Mouse (Mus musculus): Measurements from ENCODE around the gene Nudt3. TPM values are rescaled to one million over a fixed set of nuclear protein-coding genes. Genes with fewer than 3 reads are reported as not detected.

Nudt3 gene
- total and polyA plus RNA-seq, 3 experiments = 54.4 to 69.2 (median 58.3) TPM

- dilution Hi-C loops (cut with MboI; ENCODE audit: extremely low pct_ligation_motif_present, extremely low pct_unique_long_range_greater_than_20kb, low sequenced_read_pairs) = no loop called here
- Histone ChIP-seq H3K79me2 (replicated peaks; ENCODE audit: control insufficient read depth, extremely low read depth, insufficient read depth, poor library complexity, severe bottlenecking) (no peaks in the 10 kb centered on the region), H3K36me3 (replicated peaks in 1 of 2; ENCODE audit: control insufficient read depth in 1 of 2, insufficient read depth in 1 of 2, low read length in 1 of 2) (no peaks in the 10 kb centered on the region), H3K27ac (ENCODE audit: insufficient read depth, low read depth) (no peak overlapping the region), H3K4me2 (ENCODE audit: insufficient read depth, low read depth, poor library complexity, severe bottlenecking) (no peak overlapping the region), H3K9me3 (replicated peaks; ENCODE audit: low read length) (peaks cover 9% of the 10 kb centered on the region), H3K4me3 (replicated peaks in 1 of 3; ENCODE audit: low read depth in 2 of 3, low read length in 2 of 3, poor library complexity in 1 of 3) (no peak overlapping the region), H3K9ac (ENCODE audit: insufficient read depth, low read depth) (no peak overlapping the region), H3K4me1 (ENCODE audit: control insufficient read depth in 1 of 2, insufficient read depth in 2 of 2) (peaks cover 0 to 5% of the 10 kb centered on the region in 2 experiments; a peak in 2 of 4 replicates), H3K27me3 (replicated peaks) (peaks cover 8% of the 10 kb centered on the region)
- TF ChIP-seq BHLHE40 (IDR thresholded peaks at IDR 0.05; ENCODE audit: low read depth, low read length) (no peak), MXI1 (IDR thresholded peaks at IDR 0.05; ENCODE audit: low read depth, low read length) (no peak), KAT2A (IDR thresholded peaks at IDR 0.05; ENCODE audit: insufficient replicate concordance, low read length) (no peak), MAZ (IDR thresholded peaks at IDR 0.05; ENCODE audit: low read depth, low read length) (no peak), ZC3H11A (IDR thresholded peaks at IDR 0.05; ENCODE audit: low read depth, low read length) (peak; percentile 77), HCFC1 (IDR thresholded peaks at IDR 0.05; ENCODE audit: low read depth, low read length) (no peak), PAX5 (IDR thresholded peaks at IDR 0.05; ENCODE audit: low read length) (no peak), ZNF384 (IDR thresholded peaks at IDR 0.05; ENCODE audit: low read depth, low read length) (no peak), GABPA (IDR thresholded peaks at IDR 0.05; ENCODE audit: insufficient replicate concordance, low read depth, low read length) (no peak), POLR2AphosphoS2 (IDR thresholded peaks at IDR 0.05; ENCODE audit: low read depth, low read length) (no peak), MEF2A (IDR thresholded peaks at IDR 0.05; ENCODE audit: borderline replicate concordance, low read depth, low read length) (no peak), E2F4 (IDR thresholded peaks at IDR 0.05; ENCODE audit: insufficient replicate concordance, low read depth, low read length) (no peak), RAD21 (IDR thresholded peaks at IDR 0.05; ENCODE audit: low read depth, low read length) (peak; percentile 98), CHD2 (IDR thresholded peaks at IDR 0.05; ENCODE audit: low read length) (no peak), ZKSCAN1 (IDR thresholded peaks at IDR 0.05; ENCODE audit: borderline replicate concordance, low read depth, low read length) (no peak), USF2 (conservative IDR thresholded peaks at IDR 0.05; ENCODE audit: low read depth, low read length) (no peak), SMC3 (IDR thresholded peaks at IDR 0.05; ENCODE audit: low read depth, low read length) (peak; percentile 96), CTCF (conservative IDR thresholded peaks at IDR 0.05 in 1 of 2, IDR thresholded peaks at IDR 0.05 in 1 of 2; ENCODE audit: low read depth in 2 of 2, low read length in 2 of 2) (peak; percentile 98), ZMIZ1 (IDR thresholded peaks at IDR 0.05; ENCODE audit: low read depth, low read length) (no peak), IRF4 (IDR thresholded peaks at IDR 0.05; ENCODE audit: low read depth, low read length) (peak; percentile 38; the same call in 1 of the 2 replicates), MYC (IDR thresholded peaks at IDR 0.05; ENCODE audit: low read depth, low read length) (peak; percentile 80; the same call in 1 of the 2 replicates), NELFE (IDR thresholded peaks at IDR 0.05; ENCODE audit: low read depth, low read length) (no peak; the same call in 1 of the 2 replicates), RCOR1 (conservative IDR thresholded peaks at IDR 0.05; ENCODE audit: low read depth, low read length) (no peak), TBP (conservative IDR thresholded peaks at IDR 0.05; ENCODE audit: low read depth, low read length) (no peak), JUN (IDR thresholded peaks at IDR 0.05; ENCODE audit: insufficient read depth, low read depth, low read length) (no peak), MAX (IDR thresholded peaks at IDR 0.05; ENCODE audit: low read length) (peak; percentile 72; the same call in 1 of the 2 replicates), ELF1 (IDR thresholded peaks at IDR 0.05; ENCODE audit: low read depth, low read length) (no peak), JUND (conservative IDR thresholded peaks at IDR 0.05; ENCODE audit: low read depth, low read length) (no peak), EP300 (IDR thresholded peaks at IDR 0.05; ENCODE audit: low read length) (no peak)
- DNase-seq (ENCODE audit: extremely low read depth) = peak; percentile 82
- in situ Hi-C loops (cut with MboI; ENCODE audit: low pct_ligation_motif_present, low pct_unique_long_range_greater_than_20kb, low sequenced_read_pairs) = no loop called here
Observed at GRCm38 (mm10) chr17:27534718-27535117, 88.6 kb downstream of the Nudt3 start.
